Mouse (Mus musculus) hindbrain, embryonic 13.5 days (tissue): ENCODE measurements around the gene Casp14. TPM values are rescaled to one million over a fixed set of nuclear protein-coding genes. Genes with fewer than 3 reads are reported as not detected.
A peak's percentile ranks its signal among the peaks of the same experiment; 100 is the strongest.

Source experiments
- ATAC-seq: fragments of 200-750 bp; cut with Nextera tagmentation; 2 replicates; pipeline ENCODE4 v1.8.0; 2017; ENCODE audit warnings: moderate TSS enrichment; ENCODE audit not compliant: low FRiP score
- H3K27ac ChIP-seq: fragments of 300-500 bp; sonication (generic); 2 replicates; pipeline ENCODE4 v1.5.1; 2015; ENCODE audit warnings: inconsistent platforms, mild to moderate bottlenecking, moderate library complexity
- H3K27me3 ChIP-seq: fragments of 300-500 bp; sonication (generic); 2 replicates; pipeline ENCODE4 v1.6.1; 2015; ENCODE audit warnings: mild to moderate bottlenecking, inconsistent platforms
- H3K36me3 ChIP-seq: fragments of 300-500 bp; sonication (generic); 2 replicates; pipeline ENCODE4 v1.6.1; 2015; ENCODE audit warnings: mild to moderate bottlenecking, inconsistent platforms
- H3K4me1 ChIP-seq: fragments of 300-500 bp; sonication (generic); replicated peaks from 2 replicates; pipeline ENCODE4 v1.6.1; 2015; ENCODE audit warnings: inconsistent platforms
- H3K4me2 ChIP-seq: fragments of 300-500 bp; sonication (generic); 2 replicates; pipeline ENCODE4 v1.6.1; 2015; ENCODE audit warnings: inconsistent platforms, mild to moderate bottlenecking, moderate library complexity
- H3K4me3 ChIP-seq: fragments of 300-500 bp; sonication (generic); 2 replicates; pipeline ENCODE4 v1.5.1; 2015; ENCODE audit warnings: mild to moderate bottlenecking, inconsistent platforms
- H3K9ac ChIP-seq: fragments of 300-500 bp; sonication (generic); 2 replicates; pipeline ENCODE4 v1.6.1; 2015; ENCODE audit warnings: mild to moderate bottlenecking, inconsistent platforms
- H3K9me3 ChIP-seq: fragments of 300-500 bp; sonication (generic); 2 replicates; pipeline ENCODE4 v1.6.1; 2016; ENCODE audit warnings: inconsistent platforms
- WGBS: fragments of 180-500 bp; shearing (Covaris S2); methylation state at CpG from one replicate; pipeline ENCODE4 v1.1.7; 2015; 5-methylcytosine and 5-hydroxymethylcytosine counted together
- polyA plus RNA-seq: library from polyadenylated mRNA; unstranded; fragments of >200 nt; fragmentation: Nextera tagmentation; extraction: Ambion mirVana; gene quantifications from 2 replicates; pipeline ENCODE4 v1.2.1, GENCODE M21; 2015

Gene Casp14
- polyA plus RNA-seq: not detected in 2 replicates

DNA sequence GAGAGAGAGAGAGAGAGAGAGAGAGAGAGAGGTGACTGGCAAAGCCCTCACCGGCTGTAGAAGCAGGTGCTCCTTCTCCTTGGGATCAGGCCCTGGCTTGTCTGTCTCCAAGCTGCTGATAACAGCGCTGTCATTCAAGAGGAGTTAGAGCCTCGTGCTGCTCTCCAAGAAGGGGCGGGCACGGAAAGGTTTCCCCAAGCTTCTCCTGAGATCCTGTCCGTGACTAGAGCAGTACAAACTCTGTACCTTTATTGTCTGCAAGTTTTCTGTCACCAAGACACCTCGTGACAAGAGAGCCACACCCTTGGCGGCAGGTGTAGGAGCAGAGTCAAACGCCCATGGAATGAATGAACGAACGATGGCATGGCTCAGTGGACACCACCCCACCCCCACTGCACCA is at the start of gene Casp14:
TSS of gene Casp14 (minus strand) at position 239 of the 400 bp plus-strand sequence.
- H3K27ac ChIP-seq: no peak within 1 kb of the TSS
- ATAC-seq: no peak
- no peaks in the 10 kb centered on the region for H3K4me1 ChIP-seq
- H3K4me3 ChIP-seq: no peak within 1 kb of the TSS
- 78% methylated on average over 11 of the region's 11 CpGs for WGBS
- H3K4me2 ChIP-seq: no peak within 1 kb of the TSS
- H3K9me3 ChIP-seq: no peaks in the 10 kb centered on the region
- H3K36me3 ChIP-seq: no peaks in the 10 kb centered on the region
- no peaks in the 10 kb centered on the region for H3K27me3 ChIP-seq
- no peak within 1 kb of the TSS for H3K9ac ChIP-seq

DNA sequence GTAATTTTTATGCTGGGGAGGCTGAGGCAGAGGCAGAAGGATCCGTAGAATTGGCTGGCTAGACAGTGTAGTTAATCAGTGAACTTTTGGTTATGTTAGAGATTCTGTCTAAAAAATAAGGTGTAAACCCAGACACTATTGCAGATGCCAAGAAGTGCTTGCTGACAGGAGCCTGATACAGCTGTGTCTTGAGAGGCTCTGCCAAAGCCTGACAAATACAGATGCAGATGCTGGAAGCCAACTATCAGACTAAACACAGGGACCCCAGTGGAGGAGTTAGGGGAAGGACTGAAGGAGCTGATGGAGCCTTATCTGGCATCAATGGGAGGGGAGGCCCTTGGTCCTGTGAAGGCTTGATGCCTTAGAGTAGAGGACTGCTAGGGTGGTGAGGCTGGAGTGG is 47.5 kb upstream of the Casp14 start:
- 0 out of 2 replicates have a peak, but pooled peaks cover 7% of the 10 kb centered on the region for H3K9me3 ChIP-seq
- H3K4me2 ChIP-seq: no peak overlapping the region
- H3K27ac ChIP-seq: no peak overlapping the region
- H3K4me3 ChIP-seq: no peak overlapping the region
- no peaks in the 10 kb centered on the region for H3K27me3 ChIP-seq
- H3K9ac ChIP-seq: no peak overlapping the region
- no peak for ATAC-seq
- H3K36me3 ChIP-seq: no peaks in the 10 kb centered on the region
- no peaks in the 10 kb centered on the region for H3K4me1 ChIP-seq
- WGBS: 77% methylated on average over 1 of the region's 1 CpGs

DNA sequence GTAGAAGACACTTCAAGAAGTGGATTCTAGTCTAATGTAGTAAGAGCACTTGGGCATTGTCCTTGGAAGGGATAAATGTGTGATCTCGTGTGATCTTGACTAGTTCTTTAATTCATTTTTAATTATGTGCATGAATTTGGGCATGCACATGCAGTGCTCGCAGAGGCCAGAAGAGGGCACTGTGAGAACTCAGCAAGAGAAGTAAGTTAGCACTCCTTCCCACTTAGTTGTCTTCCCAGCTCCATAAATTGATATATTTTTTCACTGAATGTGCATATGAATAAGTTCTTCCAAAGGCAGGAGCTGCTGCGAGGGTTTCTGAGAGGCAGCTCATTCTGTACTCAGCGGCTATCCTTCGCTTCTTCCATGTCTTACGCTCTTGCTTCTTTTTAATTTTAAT is 37.9 kb upstream of the Casp14 start:
- no peak for ATAC-seq
- H3K27ac ChIP-seq: no peak overlapping the region
- WGBS: 36% methylated on average over 6 of the region's 6 CpGs
- no peak overlapping the region for H3K4me3 ChIP-seq
- 0 out of 2 replicates have a peak, but pooled peaks cover 7% of the 10 kb centered on the region for H3K4me1 ChIP-seq
- H3K27me3 ChIP-seq: 0 out of 2 replicates have a peak, but pooled peaks cover 5% of the 10 kb centered on the region
- no peak overlapping the region for H3K9ac ChIP-seq
- H3K36me3 ChIP-seq: no peaks in the 10 kb centered on the region
- no peak overlapping the region for H3K4me2 ChIP-seq
- no peaks in the 10 kb centered on the region for H3K9me3 ChIP-seq

DNA sequence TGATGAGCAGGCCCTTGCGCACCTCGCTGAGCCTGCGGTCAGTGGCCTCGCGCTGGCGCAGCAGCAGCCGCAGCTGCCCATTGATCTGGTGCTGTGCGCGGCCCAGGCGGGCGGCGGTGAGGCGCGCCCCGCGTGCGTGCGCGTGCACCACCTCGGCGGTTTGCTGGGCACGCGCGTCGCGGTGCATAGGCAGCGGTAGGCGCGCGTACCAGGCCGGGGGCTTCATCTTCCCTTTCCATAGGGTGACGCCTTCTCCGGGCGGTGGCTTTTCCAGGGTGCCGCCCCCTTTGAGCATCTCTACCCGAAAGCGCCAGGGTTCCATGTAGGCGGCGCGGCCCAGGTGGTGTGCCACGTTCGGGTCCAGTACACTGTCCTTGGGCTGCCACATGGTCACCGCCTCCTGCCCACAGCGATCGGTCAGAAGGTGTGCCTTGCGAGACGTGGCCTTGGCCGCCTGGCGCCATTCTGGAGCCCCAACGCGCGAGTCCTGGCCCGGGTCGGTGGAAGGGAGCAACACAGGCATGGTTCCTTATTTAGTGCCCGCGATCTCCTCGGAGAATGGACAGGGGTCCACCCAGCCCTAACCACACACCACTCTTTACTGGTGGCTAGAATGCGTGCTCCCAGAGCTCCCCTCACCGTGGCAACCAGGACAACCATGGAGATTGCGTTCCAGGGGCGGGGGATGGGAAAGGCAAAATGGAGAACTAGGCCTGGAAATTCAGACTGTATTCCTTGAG is 34.5 kb upstream of the Casp14 start, which contains the start of gene Ccdc105:
TSS of gene Ccdc105 (minus strand) at position 614 of the 740 bp plus-strand sequence.
- Histone ChIP-seq H3K36me3 (no peaks in the 10 kb centered on the region), H3K4me1 (peaks cover 8% of the 10 kb centered on the region), H3K27ac (peak within 1 kb of the TSS; percentile 94), H3K9ac (peak within 1 kb of the TSS; percentile 80), H3K4me2 (peak within 1 kb of the TSS; percentile 75), H3K9me3 (no peaks in the 10 kb centered on the region), H3K4me3 (peak within 1 kb of the TSS; percentile 55), H3K27me3 (peaks cover 21% of the 10 kb centered on the region)
- WGBS: under 1% methylated on average over 61 of the region's 61 CpGs
- peak; percentile 95 for ATAC-seq

DNA sequence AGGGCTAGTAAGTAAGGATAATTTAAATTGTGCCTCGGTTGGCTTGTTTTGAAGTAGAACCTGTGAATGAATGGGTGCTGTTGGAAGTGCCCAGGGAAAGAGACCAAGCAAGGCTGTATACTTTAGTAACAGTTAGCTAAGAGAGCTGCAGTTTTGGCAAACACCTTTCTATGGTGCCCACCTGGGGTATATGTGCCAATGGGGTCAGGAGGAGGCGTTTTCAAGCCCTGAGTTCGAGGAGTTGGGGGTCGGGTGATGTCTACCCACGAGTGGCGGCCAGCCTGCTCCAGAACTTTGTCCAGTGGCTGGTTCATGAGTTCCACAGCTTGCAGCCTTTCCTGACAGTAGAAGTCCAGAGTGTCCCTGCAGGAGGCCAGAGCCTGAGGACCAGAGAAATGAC is 30.9 kb upstream of the Casp14 start:
- Histone ChIP-seq H3K27ac (no peak overlapping the region), H3K36me3 (no peaks in the 10 kb centered on the region), H3K9ac (no peak overlapping the region), H3K9me3 (no peaks in the 10 kb centered on the region), H3K4me1 (peaks cover 16% of the 10 kb centered on the region), H3K27me3 (peaks cover 17% of the 10 kb centered on the region), H3K4me2 (no peak overlapping the region), H3K4me3 (no peak overlapping the region)
- WGBS: 88% methylated on average over 6 of the region's 6 CpGs
- no peak for ATAC-seq

DNA sequence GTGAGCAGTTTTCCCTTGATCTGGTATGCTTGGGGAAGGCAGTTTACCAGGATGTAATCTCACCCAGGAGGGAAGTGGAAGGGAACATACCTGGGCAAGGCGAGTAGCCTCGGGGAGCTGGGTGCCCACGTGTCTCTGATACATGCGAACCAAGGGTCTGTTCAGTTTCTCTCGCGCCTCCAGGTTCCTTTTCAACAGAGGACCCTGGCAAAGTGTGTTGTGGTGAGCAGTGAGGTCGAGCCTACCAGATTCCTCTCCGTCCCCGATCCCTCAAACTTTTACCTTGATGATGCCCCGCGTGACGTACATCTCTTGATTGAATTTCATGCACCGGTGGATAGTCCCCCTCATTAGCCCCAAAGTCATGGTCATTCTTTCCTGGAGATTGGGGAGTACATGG is 30.1 kb upstream of the Casp14 start:
- Histone ChIP-seq H3K36me3 (no peaks in the 10 kb centered on the region), H3K4me3 (peak overlapping the region; percentile 44; the same call in 1 of the 2 replicates), H3K27ac (no peak overlapping the region), H3K9me3 (no peaks in the 10 kb centered on the region), H3K4me1 (peaks cover 16% of the 10 kb centered on the region), H3K9ac (peak overlapping the region; percentile 68; the same call in 1 of the 2 replicates), H3K27me3 (peaks cover 17% of the 10 kb centered on the region), H3K4me2 (peak overlapping the region; percentile 67)
- 78% methylated on average over 13 of the region's 13 CpGs for WGBS
- no peak for ATAC-seq

DNA sequence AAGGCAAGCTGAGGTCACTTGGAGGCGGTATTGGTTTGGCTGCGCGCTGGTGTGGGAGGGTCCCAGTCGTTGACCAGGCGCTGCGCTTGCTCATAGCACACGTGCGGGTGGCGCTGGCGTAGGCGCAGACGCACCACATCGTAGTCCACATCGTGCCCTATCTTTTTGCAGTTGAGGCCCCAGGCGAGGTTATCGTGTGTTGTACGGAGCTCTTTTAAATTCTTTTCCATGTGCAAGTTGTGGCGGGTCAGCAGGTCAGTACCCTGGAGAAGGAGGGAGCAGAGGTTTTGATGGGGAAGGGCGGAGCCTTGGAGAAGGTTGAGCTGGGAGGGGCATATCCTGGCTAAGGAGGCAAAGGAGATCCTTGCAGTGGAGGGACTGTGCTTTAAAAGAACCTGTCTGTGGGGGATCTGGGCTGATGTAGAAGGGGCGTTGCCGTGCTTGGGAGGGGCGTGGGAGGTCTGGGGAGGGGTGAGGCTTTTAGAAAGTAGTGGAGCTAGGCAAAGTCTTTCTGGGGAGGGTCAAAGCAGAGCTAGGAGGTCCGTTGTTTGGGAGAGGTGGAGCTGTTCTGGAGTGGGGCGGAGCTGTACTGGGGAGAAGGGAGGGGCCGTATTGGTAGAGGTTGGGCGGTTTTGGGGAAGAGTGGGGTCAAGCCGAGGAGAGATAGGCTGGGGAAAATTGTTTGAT is 29.1 kb upstream of the Casp14 start:
- WGBS: 2% methylated on average over 27 of the region's 27 CpGs
- peaks cover 16% of the 10 kb centered on the region for H3K4me1 ChIP-seq
- peak; percentile 86 for ATAC-seq
- peak overlapping the region; percentile 68 for H3K9ac ChIP-seq
- H3K9me3 ChIP-seq: no peaks in the 10 kb centered on the region
- H3K36me3 ChIP-seq: no peaks in the 10 kb centered on the region
- peak overlapping the region; percentile 67 for H3K4me2 ChIP-seq
- peaks cover 17% of the 10 kb centered on the region for H3K27me3 ChIP-seq
- no peak overlapping the region for H3K27ac ChIP-seq
- peak overlapping the region; percentile 44 for H3K4me3 ChIP-seq

DNA sequence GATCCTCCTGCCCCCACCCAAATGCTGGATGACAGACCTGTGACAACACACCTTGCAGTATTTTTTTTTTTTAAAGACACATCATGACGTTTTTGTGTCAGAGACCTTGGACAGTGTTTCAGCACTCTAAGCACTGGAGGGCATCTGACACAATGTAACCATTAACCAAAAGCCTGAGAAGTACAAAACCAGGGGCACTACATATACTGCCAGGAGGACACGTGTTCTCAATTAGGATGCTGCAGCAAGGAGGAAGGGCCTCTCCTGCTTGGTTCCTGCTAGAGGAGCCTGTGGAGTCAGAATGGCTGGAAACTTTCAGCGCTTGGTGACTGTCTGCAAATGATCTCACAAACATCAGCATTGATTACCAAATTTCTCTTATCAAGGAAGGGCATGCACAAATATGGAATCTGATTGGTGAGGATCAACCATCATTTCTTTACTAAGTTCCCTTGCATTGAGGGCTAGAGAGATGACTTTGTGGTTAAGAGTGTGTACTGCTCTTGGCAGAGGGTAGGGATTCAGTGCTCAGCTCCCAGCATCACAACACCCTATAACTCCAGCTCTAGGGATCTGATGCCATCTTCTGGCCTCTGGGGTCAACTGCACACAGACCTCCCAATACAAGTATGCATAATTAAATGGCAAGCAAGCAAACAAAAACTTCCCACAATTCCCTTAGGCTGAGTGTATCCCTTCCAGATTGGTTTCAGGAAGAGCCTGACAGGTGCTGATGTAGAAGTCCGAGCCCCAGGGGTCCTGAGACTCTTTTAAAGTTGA is 27.5 kb upstream of the Casp14 start:
- no peak overlapping the region for H3K4me3 ChIP-seq
- no peak for ATAC-seq
- 64% methylated on average over 4 of the region's 4 CpGs for WGBS
- H3K27ac ChIP-seq: no peak overlapping the region
- H3K9me3 ChIP-seq: no peaks in the 10 kb centered on the region
- no peaks in the 10 kb centered on the region for H3K36me3 ChIP-seq
- H3K4me1 ChIP-seq: peaks cover 10% of the 10 kb centered on the region
- peaks cover 13% of the 10 kb centered on the region for H3K27me3 ChIP-seq
- H3K4me2 ChIP-seq: no peak overlapping the region
- H3K9ac ChIP-seq: no peak overlapping the region

DNA sequence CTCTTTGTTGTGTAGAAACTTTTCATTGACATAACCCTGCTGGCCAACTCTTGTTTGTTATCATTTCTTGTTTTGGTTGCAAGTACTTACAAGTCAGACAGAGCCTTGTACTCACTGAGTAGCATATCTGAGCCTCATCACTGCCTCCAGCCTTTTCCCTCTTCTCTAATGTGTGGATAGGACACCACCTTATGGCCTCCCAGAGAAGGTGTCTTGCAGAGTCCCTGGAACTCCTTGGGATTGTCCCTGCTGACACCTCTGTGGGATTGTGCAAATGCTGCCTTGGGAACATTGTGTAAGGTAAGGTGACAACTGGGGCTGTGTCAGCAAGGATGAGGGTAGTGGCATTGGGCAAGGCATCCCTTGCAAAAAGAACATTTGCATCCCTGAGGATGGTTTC is 25.6 kb upstream of the Casp14 start:
- H3K9ac ChIP-seq: no peak overlapping the region
- peaks cover 10% of the 10 kb centered on the region for H3K4me1 ChIP-seq
- peaks cover 8% of the 10 kb centered on the region for H3K27me3 ChIP-seq
- H3K4me3 ChIP-seq: no peak overlapping the region
- no peaks in the 10 kb centered on the region for H3K36me3 ChIP-seq
- H3K27ac ChIP-seq: no peak overlapping the region
- H3K4me2 ChIP-seq: no peak overlapping the region
- no peaks in the 10 kb centered on the region for H3K9me3 ChIP-seq
- no peak for ATAC-seq

DNA sequence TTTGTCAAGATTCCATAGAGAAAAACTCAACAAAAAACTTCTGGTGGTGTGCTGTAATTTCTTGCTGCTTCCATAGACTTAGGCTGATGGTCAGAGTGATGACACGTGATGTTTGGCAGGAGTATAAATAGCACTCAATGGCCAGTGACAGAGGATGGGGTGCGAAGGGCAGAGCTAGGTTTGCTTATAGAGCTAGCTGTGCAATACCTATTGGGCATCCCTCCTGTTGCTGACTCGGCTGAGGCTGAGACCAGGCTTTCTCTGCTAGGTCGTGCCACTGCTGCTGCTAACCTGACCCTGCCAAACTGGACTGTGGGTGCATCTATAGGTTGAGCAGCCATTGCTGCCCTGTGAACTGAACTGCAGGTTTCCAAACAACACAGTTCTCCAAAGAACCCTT is 21.7 kb upstream of the Casp14 start:
- H3K27ac ChIP-seq: no peak overlapping the region
- ATAC-seq: no peak
- H3K4me1 ChIP-seq: no peaks in the 10 kb centered on the region
- H3K27me3 ChIP-seq: no peaks in the 10 kb centered on the region
- WGBS: 78% methylated on average over 4 of the region's 4 CpGs
- H3K9me3 ChIP-seq: no peaks in the 10 kb centered on the region
- H3K4me3 ChIP-seq: no peak overlapping the region
- H3K4me2 ChIP-seq: no peak overlapping the region
- no peaks in the 10 kb centered on the region for H3K36me3 ChIP-seq
- no peak overlapping the region for H3K9ac ChIP-seq

DNA sequence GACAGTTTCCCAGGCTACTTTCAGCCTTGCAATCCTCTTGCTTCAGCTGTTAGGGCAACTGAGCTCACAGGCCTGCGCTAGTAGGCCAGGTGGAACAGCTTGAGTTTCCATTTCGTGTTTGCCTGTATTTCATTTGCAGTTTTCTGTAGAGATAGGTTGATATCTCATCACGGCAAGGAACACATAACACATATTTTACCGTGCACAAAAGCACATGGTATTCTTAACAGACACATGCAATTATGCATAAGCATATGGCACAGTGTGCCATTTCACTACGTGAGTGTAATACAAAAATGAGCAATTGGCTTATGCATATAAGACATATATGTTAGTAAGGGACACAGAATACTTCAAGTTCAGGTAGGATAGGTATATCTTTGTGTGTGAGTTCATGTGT is 9.8 kb upstream of the Casp14 start:
- H3K27ac ChIP-seq: no peak overlapping the region
- ATAC-seq: no peak

DNA sequence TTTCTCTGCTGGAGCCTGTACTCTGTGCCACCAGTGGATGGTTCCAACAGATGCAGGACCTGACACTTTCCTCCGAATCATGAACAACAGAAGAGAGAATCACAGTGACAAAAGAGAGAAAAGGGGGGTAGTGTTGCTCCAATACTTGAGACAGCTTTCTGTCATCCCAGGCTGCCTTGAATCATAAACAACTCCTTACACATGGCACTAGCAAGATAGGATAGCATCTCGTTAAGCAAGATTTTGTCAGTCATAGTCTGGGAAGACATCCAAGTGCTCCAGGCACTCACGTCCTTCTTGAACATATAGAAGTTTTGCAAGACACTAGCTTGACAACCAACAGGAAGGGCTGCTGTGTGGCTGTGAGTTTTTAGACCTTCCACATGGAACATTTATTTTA is 8.9 kb upstream of the Casp14 start:
- 0 out of 2 replicates have a peak, but pooled peaks cover 6% of the 10 kb centered on the region for H3K4me1 ChIP-seq
- H3K9ac ChIP-seq: no peak overlapping the region
- H3K9me3 ChIP-seq: no peaks in the 10 kb centered on the region
- H3K27ac ChIP-seq: no peak overlapping the region
- no peaks in the 10 kb centered on the region for H3K27me3 ChIP-seq
- no peaks in the 10 kb centered on the region for H3K36me3 ChIP-seq
- H3K4me2 ChIP-seq: no peak overlapping the region
- 79% methylated on average over 3 of the region's 3 CpGs for WGBS
- no peak for ATAC-seq
- H3K4me3 ChIP-seq: no peak overlapping the region

More for the DNA sequence above, 9.8 kb upstream of the Casp14 start:
- Histone ChIP-seq H3K27me3 (no peaks in the 10 kb centered on the region), H3K9ac (no peak overlapping the region), H3K4me2 (no peak overlapping the region), H3K4me1 (0 out of 2 replicates have a peak, but pooled peaks cover 6% of the 10 kb centered on the region), H3K4me3 (no peak overlapping the region), H3K36me3 (no peaks in the 10 kb centered on the region), H3K9me3 (no peaks in the 10 kb centered on the region)
- WGBS: 89% methylated on average over 5 of the region's 5 CpGs
